Mouse (Mus musculus) stomach, embryonic 14.5 days (tissue): ENCODE data around the gene Hist1h2bn. TPM values are rescaled to one million over a fixed set of nuclear protein-coding genes. Genes with fewer than 3 reads are reported as not detected.
"Not testable (repeated sequence)": the region's sequence is repeated elsewhere in the genome, so short reads cannot be mapped to it uniquely, and the experiment has no call there.

Experiments
- ATAC-seq: fragments of 200-750 bp; cut with Nextera tagmentation; 2 replicates; pipeline ENCODE4 v1.8.0; 2017; ENCODE audit warnings: low read depth, moderate TSS enrichment; ENCODE audit not compliant: insufficient number of reproducible peaks, insufficient read depth, low FRiP score
- H3K27ac ChIP-seq: fragments of 300-500 bp; sonication (generic); 2 replicates; pipeline ENCODE4 v1.5.1; 2014; ENCODE audit warnings: mild to moderate bottlenecking, low read length, moderate library complexity, mixed read lengths
- H3K27me3 ChIP-seq: fragments of 300-500 bp; sonication (generic); 2 replicates; pipeline ENCODE4 v1.6.1; 2014; ENCODE audit warnings: low read length, control low read depth, mixed read lengths; ENCODE audit not compliant: control insufficient read depth, insufficient read depth
- H3K36me3 ChIP-seq: fragments of 300-500 bp; sonication (generic); 2 replicates; pipeline ENCODE4 v1.6.1; 2014; ENCODE audit warnings: mild to moderate bottlenecking, control low read depth, low read length, moderate library complexity, mixed read lengths; ENCODE audit not compliant: control insufficient read depth, insufficient read depth
- H3K4me1 ChIP-seq: fragments of 300-500 bp; sonication (generic); 2 replicates; pipeline ENCODE4 v1.6.1; 2014; ENCODE audit warnings: low read length, control low read depth, mixed read lengths; ENCODE audit not compliant: control insufficient read depth, insufficient read depth
- H3K4me2 ChIP-seq: fragments of 300-500 bp; sonication (generic); replicated peaks from 2 replicates; pipeline ENCODE4 v1.6.1; 2014; ENCODE audit warnings: low read depth, low read length, control low read depth
- H3K4me3 ChIP-seq: fragments of 300-500 bp; sonication (generic); 2 replicates; pipeline ENCODE4 v1.5.1; 2014; ENCODE audit warnings: low read depth, low read length, control low read depth
- H3K9ac ChIP-seq: fragments of 300-500 bp; sonication (generic); replicated peaks from 2 replicates; pipeline ENCODE4 v1.6.1; 2014; ENCODE audit warnings: low read depth, mild to moderate bottlenecking, control low read depth, low read length, moderate library complexity, mixed read lengths
- H3K9me3 ChIP-seq: fragments of 300-500 bp; sonication (generic); 2 replicates; pipeline ENCODE4 v1.6.1; 2016; ENCODE audit warnings: low read depth, low read length, control low read depth; ENCODE audit not compliant: control insufficient read depth
- WGBS: fragments of 180-500 bp; shearing (Covaris S2); extraction: QIAGEN DNeasy Blood & Tissue Kit; methylation state at CpG from one replicate; pipeline ENCODE4 v1.1.7; 2014; 5-methylcytosine and 5-hydroxymethylcytosine counted together
- polyA plus RNA-seq: library from polyadenylated mRNA; unstranded; fragments of >200 nt; fragmentation: Nextera tagmentation; extraction: Ambion mirVana; gene quantifications from 2 replicates; pipeline ENCODE4 v1.2.1, GENCODE M21; 2014

Hist1h2bn gene
- polyA plus RNA-seq, 1 experiment from 2014 or later = 3.1 TPM

- no peak for ATAC-seq
- WGBS = 25% methylated on average over 1 of the region's 1 CpGs
- H3K36me3 ChIP-seq = no peaks in the 10 kb centered on the region
- H3K4me1 ChIP-seq = peaks cover 3% of the 10 kb centered on the region; the same call in 1 of the 2 replicates
- H3K9me3 ChIP-seq = no peaks in the 10 kb centered on the region
- no peak overlapping the region for H3K4me2 ChIP-seq
- H3K4me3 ChIP-seq = no peak overlapping the region
- no peak overlapping the region for H3K9ac ChIP-seq
- no peaks in the 10 kb centered on the region for H3K27me3 ChIP-seq
- H3K27ac ChIP-seq = no peak overlapping the region
Observed at GRCm38 (mm10) chr13:21745006-21745405, 8.9 kb upstream of the Hist1h2bn start.

GRCm38 (mm10) chr13:21749387-21750158, 4.3 kb upstream of the Hist1h2bn start:
- peak overlapping the region; percentile 79 for H3K27ac ChIP-seq
- peak overlapping the region; percentile 40 for H3K4me3 ChIP-seq
- peak overlapping the region; percentile 52 for H3K9ac ChIP-seq
- ATAC-seq = no peak
- no peaks in the 10 kb centered on the region for H3K36me3 ChIP-seq
- no peaks in the 10 kb centered on the region for H3K9me3 ChIP-seq
- H3K4me1 ChIP-seq = peaks cover 11% of the 10 kb centered on the region; the same call in 1 of the 2 replicates
- 4% methylated on average over 5 of the region's 5 CpGs for WGBS
- no peaks in the 10 kb centered on the region for H3K27me3 ChIP-seq
- peak overlapping the region; percentile 57 for H3K4me2 ChIP-seq

GRCm38 (mm10) chr13:21750159-21751017, 3.5 kb upstream of the Hist1h2bn start, which contains the start of gene Hist1h4k:
Hist1h4k (minus strand) TSS chr13:21750505.
- H3K4me2 ChIP-seq = peak within 1 kb of the TSS; percentile 57
- WGBS = under 1% methylated on average over 40 of the region's 56 CpGs
- H3K4me1 ChIP-seq = peaks cover 11% of the 10 kb centered on the region; the same call in 1 of the 2 replicates
- ATAC-seq = peak; percentile 85
- H3K27me3 ChIP-seq, H3K9me3 ChIP-seq, H3K36me3 ChIP-seq: not testable (repeated sequence)
- peak within 1 kb of the TSS; percentile 97 for H3K27ac ChIP-seq
- peak within 1 kb of the TSS; percentile 40 for H3K4me3 ChIP-seq
- peak within 1 kb of the TSS; percentile 52 for H3K9ac ChIP-seq

- no peak for ATAC-seq
- H3K9ac ChIP-seq = no peak overlapping the region
- H3K4me3 ChIP-seq = no peak overlapping the region
- H3K4me2 ChIP-seq = no peak overlapping the region
- H3K27ac ChIP-seq = peak overlapping the region; percentile 91; the same call in 1 of the 2 replicates
- no peaks in the 10 kb centered on the region for H3K36me3 ChIP-seq
- no peaks in the 10 kb centered on the region for H3K27me3 ChIP-seq
- peaks cover 11% of the 10 kb centered on the region; the same call in 1 of the 2 replicates for H3K4me1 ChIP-seq
- no peaks in the 10 kb centered on the region for H3K9me3 ChIP-seq
Observed at GRCm38 (mm10) chr13:21751417-21751816, 2.5 kb upstream of the Hist1h2bn start.

- Histone ChIP-seq H3K9me3 (no peaks in the 10 kb centered on the region), H3K4me2 (no peak overlapping the region)
- WGBS = 58% methylated on average over 3 of the region's 3 CpGs
Observed at GRCm38 (mm10) chr13:21751827-21752226, 2.1 kb upstream of the Hist1h2bn start.

GRCm38 (mm10) chr13:21752356-21752755, 1.6 kb upstream of the Hist1h2bn start:
- peak overlapping the region; percentile 62 for H3K4me2 ChIP-seq
- no peaks in the 10 kb centered on the region for H3K9me3 ChIP-seq
- H3K4me1 ChIP-seq = peaks cover 11% of the 10 kb centered on the region; the same call in 1 of the 2 replicates
- 0 out of 2 replicates have a peak overlapping the region, but pooled peaks have one; percentile 10 for H3K9ac ChIP-seq
- no peak for ATAC-seq
- H3K4me3 ChIP-seq = peak overlapping the region; percentile 2; the same call in 1 of the 2 replicates
- no peaks in the 10 kb centered on the region for H3K27me3 ChIP-seq
- peak overlapping the region; percentile 91; the same call in 1 of the 2 replicates for H3K27ac ChIP-seq
- 23% methylated on average over 3 of the region's 3 CpGs for WGBS
- H3K36me3 ChIP-seq = no peaks in the 10 kb centered on the region

More at GRCm38 (mm10) chr13:21751827-21752226, 2.1 kb upstream of the Hist1h2bn start:
- Histone ChIP-seq H3K36me3 (no peaks in the 10 kb centered on the region), H3K4me3 (no peak overlapping the region), H3K27ac (peak overlapping the region; percentile 91; the same call in 1 of the 2 replicates), H3K9ac (no peak overlapping the region), H3K4me1 (peaks cover 11% of the 10 kb centered on the region; the same call in 1 of the 2 replicates), H3K27me3 (no peaks in the 10 kb centered on the region)
- ATAC-seq = no peak

- Histone ChIP-seq H3K27me3 (no peaks in the 10 kb centered on the region), H3K9ac (peak overlapping the region; percentile 45), H3K9me3 (no peaks in the 10 kb centered on the region), H3K4me3 (peak overlapping the region; percentile 45), H3K4me2 (peak overlapping the region; percentile 62), H3K4me1 (peaks cover 11% of the 10 kb centered on the region; the same call in 1 of the 2 replicates), H3K36me3 (no peaks in the 10 kb centered on the region), H3K27ac (peak overlapping the region; percentile 91)
- ATAC-seq = no peak
- 3% methylated on average over 6 of the region's 10 CpGs for WGBS
Observed at GRCm38 (mm10) chr13:21753051-21753523, 836 bp upstream of the Hist1h2bn start.
